Mouse (Mus musculus) heart, postnatal 0 days (tissue): ENCODE measurements around the gene Metap1.
A peak's percentile ranks its signal among the peaks of the same experiment; 100 is the strongest.

Experiments used
- CTCF ChIP-seq: IDR thresholded peaks from 2 replicates; pipeline ENCODE4 v1.5.1; 2016; ENCODE audit warnings: antibody characterized with exemption, control low read depth, low read depth
- EP300 ChIP-seq: IDR thresholded peaks from 2 replicates; pipeline ENCODE4 v1.6.1; 2016; ENCODE audit warnings: antibody characterized with exemption, low read depth

DNA sequence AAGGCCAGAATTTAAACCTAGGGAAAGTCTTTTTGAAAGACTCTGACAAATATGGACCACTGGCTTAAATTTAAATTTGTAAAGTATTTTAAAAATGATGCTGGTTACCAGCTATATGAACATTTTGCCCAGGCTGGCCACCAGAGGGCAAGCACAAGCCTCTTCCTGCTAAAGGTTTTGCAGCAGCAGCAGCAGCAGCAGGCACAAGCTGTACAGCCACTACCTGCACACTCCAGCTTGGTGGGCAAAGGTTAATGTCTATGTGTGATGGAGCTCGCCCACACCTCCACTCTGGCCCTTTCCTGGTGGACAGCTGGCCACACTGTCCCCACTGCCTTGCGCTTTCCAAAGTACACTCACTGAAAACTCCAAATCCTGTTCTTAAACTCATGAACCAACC, 26.2 kb downstream of the Metap1 start:
- TF ChIP-seq CTCF (peak; percentile 64), EP300 (no peak)
